Mouse (Mus musculus) CH12.LX (cell line): ENCODE data around the gene Ltk.

Experiments
- CTCF ChIP-seq, 2 experiments: IDR thresholded peaks in 1 of 2; conservative IDR thresholded peaks in 1 of 2; 2 replicates each; pipeline ENCODE4 v1.5.1; 2011 to 2012; ENCODE audit warnings: low read depth in 2 of 2, low read length in 2 of 2, improper control_type of control experiment in 1 of 2, inconsistent platforms in 1 of 2, mild to moderate bottlenecking in 1 of 2, moderate library complexity in 1 of 2
- MXI1 ChIP-seq: IDR thresholded peaks from 2 replicates; pipeline ENCODE4 v1.6.1; 2011; ENCODE audit warnings: mild to moderate bottlenecking, low read depth, low read length, improper control_type of control experiment
- NELFE ChIP-seq: IDR thresholded peaks from 2 replicates; pipeline ENCODE4 v1.6.1; 2011; ENCODE audit warnings: low read depth, low read length, improper control_type of control experiment
- POLR2A ChIP-seq: IDR thresholded peaks from 2 replicates; pipeline ENCODE4 v1.6.1; 2011; ENCODE audit warnings: low read depth, mild to moderate bottlenecking, improper control_type of control experiment, low read length
- SMC3 ChIP-seq: IDR thresholded peaks from 2 replicates; pipeline ENCODE4 v1.6.1; 2011; ENCODE audit warnings: low read depth, low read length, improper control_type of control experiment

GRCm38 (mm10) chr2:119760251-119760650, at the start of gene Ltk:
- TF ChIP-seq POLR2A (no peak), SMC3 (no peak), NELFE (no peak), MXI1 (no peak), CTCF (conservative IDR thresholded peaks at IDR 0.05 in 1 of 2, IDR thresholded peaks at IDR 0.05 in 1 of 2; ENCODE audit: low read depth in 2 of 2, low read length in 2 of 2) (no peak)
